Mouse (Mus musculus) cortical plate, adult 2 months (tissue): Measurements from ENCODE around the gene Gm21518. TPM values are rescaled to one million over a fixed set of nuclear protein-coding genes. Genes with fewer than 3 reads are reported as not detected.
"Not testable (repeated sequence)": the region's sequence is repeated elsewhere in the genome, so short reads cannot be mapped to it uniquely, and the experiment has no call there.

ENCODE experiments used
- H3K27ac ChIP-seq: fragments of 200-500 bp; 2 replicates; pipeline ENCODE4 v1.5.1; 2012; ENCODE audit warnings: low read length, control low read depth, inconsistent platforms; ENCODE audit not compliant: insufficient read depth
- H3K4me1 ChIP-seq: fragments of 200-500 bp; 2 replicates; pipeline ENCODE4 v1.6.1; 2011; ENCODE audit warnings: low read length; ENCODE audit not compliant: control insufficient read depth, insufficient read depth
- H3K4me3 ChIP-seq: fragments of 200-500 bp; 2 replicates; pipeline ENCODE4 v1.5.1; 2011; ENCODE audit warnings: mild to moderate bottlenecking, low read length, control low read depth; ENCODE audit not compliant: insufficient read depth
- polyA plus RNA-seq: library from polyadenylated mRNA; depleted of rRNA; stranded (reverse); fragments of >200 nt; gene quantifications from 2 replicates; pipeline ENCODE4 v1.2.3, GENCODE M21; 2012; rRNA removed

Gene Gm21518
- not detected in 2 replicates for polyA plus RNA-seq

- H3K4me3 ChIP-seq, H3K27ac ChIP-seq, H3K4me1 ChIP-seq: not testable (repeated sequence)
These were observed at the start of gene Gm21518 for GRCm38 (mm10) chrY:62190566-62190965. Gm21518 (plus strand) TSS chrY:62190866.
